Mouse (Mus musculus) right cerebral cortex, postnatal 25 days (tissue): ENCODE data around the gene Serpina3m.
"Not testable (repeated sequence)": the region's sequence is repeated elsewhere in the genome, so short reads cannot be mapped to it uniquely, and the experiment has no call there.

ENCODE experiments used
- DNase-seq: peaks from one replicate; pipeline ENCODE4 v3.0.0; 2022

Gene Serpina3m

DNA sequence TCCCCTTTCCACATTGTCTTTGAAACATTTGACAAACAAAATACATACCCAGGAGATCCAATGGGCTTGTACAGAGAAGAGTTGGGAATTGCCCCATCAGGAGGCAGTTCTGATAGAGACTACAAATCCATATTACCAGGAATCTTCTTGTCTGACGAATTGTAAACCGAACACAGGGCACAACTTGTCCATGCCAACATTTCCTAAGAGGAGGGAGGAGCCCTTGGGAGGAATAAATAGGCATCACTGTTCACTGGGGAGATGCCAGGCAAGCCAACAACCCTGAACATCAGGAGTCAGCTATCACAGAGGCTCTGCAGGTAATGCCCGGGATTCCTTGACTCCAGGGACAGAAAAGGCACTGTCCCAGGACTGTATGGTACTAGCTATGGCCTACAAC lies at the start of gene Serpina3m, which contains the start of gene Serpina3k:
Gene Serpina3m, plus strand, starts transcription at position 261 of the 400 bp plus-strand sequence.
Gene Serpina3k, plus strand, starts transcription at position 261 of the 400 bp plus-strand sequence.
- not testable (repeated sequence) for DNase-seq

DNA sequence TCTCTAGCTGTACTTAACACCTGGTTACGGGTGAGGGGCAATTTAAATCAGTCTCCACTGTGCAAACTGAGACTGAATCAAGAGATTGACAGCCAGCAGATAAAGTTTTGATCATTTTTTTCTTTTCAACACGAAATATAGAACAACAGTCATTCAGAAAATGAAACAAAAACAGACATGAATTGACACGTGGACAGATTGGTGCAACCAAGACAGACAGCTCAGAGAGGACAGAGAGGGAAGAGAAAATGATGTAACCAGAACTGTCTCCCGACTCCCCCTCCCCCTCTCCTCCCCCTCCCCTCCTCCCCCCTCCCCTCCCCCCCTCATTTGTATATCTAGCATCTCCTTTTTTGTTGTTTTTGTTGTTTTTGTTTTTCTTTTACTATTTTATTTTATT lies 48.4 kb upstream of the Serpina3m start:
- no peak for DNase-seq

DNA sequence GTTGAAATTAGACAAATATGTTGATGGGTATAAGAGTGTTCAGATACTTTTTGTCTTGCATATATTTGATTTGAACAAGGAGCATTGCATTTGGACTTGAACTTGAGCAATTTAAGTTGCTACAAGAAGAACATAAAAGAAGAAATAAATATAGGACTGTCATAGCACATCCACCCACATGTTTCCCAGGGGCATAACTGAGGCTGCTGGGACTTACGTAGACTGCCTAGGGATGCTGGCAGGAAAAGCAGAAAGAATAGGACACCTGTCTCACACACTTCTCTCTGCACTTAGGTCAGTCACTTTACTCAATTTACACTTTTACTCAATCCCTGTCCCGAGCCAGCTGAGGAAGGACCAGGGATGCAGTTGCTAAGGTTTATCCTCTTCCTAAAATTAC lies 44.3 kb upstream of the Serpina3m start:
- DNase-seq: no peak

DNA sequence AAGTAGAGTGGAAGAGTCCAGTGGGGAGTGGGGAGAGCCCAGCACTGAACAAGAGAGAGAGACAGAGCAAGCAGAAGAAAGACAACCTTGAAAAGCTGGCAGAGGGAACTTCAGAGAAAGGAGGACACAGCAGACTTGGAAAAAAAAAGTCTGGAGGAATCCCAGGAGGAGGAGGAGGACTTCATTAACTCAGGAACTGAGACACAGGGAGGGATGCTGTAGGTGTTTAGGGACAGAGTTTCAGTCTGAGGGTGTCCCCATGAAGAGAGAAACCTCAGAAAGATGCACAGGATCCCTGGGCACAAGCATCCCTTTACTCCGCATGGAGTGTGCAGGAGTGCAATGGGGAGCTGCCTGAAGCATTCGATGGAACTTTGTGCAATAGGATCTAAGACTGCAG lies 40.2 kb upstream of the Serpina3m start:
- no peak for DNase-seq

DNA sequence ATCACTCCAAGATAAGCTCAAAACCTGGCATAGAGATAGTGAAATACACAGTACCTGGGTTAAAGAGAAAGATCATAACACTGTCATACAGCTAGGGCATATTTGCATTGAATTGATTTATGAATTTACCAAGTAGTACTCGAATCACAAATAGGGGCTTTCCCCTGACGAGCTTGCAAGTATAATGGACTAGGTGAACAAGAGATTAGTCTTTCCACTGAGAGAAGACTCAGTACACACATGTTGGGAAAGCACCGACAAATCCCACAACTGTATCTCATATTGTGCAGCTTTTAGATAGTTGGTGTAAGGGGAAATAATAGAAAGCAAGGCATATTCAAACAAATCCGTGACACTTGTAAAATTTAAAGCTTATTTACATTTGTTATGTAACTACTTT lies 32.3 kb upstream of the Serpina3m start:
- DNase-seq: no peak

DNA sequence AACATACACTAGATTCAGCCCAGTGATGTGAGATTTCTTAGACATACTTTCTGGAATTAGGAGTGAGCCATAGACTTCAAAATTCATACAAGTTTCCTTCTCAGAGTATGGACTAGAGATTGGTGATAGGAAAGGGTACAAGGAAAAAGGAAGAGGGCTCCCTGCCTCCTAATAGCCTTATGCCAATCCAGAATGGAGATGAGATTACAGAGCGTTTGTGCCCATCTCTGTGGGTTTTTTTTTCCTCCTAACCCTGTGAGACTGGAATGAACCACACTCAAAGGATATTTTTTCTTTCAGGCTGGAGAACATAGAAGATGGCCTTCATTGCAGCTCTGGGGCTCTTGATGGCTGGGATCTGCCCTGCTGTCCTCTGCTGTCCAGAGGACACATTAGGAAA lies 24.0 kb upstream of the Serpina3m start, which contains the start of gene Serpina3j:
Gene Serpina3j, plus strand, starts transcription at position 301 of the 400 bp plus-strand sequence.
- no peak for DNase-seq

DNA sequence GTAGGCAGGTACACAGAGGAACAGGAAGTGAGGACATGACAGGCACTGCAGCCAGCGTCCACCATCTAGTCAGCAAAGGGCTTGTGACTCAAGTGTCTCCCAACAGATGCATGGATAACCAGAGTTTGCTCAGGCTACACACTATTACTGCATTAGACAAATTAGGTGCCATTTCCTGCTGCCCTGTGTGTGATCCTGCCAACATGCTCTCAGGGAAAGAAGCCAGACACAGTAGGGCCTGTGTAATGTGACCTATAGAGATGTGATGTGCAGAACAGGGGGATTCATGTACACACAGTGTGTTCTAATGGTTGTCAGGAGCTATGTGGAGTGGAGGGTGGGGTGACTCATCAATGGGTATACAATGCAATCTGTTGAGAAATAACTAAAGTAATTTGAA lies 15.8 kb upstream of the Serpina3m start:
- DNase-seq: no peak

DNA sequence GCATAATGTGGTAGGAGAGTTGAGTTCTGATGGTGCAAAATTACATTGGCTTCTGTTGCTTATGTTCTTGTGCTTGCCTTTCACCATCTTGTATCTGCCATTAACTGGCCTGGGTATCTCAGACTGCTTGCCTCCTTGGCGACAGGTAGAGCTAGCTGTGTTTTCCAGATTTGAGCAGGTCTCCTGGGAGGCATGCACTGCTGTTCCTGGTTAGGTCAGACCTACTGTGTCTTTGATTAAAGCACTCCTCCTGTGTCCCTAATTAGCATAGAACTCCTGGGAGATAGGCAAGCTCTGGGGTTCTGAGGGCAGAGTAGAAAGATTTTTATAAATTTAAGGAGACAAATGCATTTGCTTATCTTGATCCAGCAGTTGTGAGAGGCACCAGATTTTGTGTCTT lies 6.6 kb upstream of the Serpina3m start:
- no peak for DNase-seq

DNA sequence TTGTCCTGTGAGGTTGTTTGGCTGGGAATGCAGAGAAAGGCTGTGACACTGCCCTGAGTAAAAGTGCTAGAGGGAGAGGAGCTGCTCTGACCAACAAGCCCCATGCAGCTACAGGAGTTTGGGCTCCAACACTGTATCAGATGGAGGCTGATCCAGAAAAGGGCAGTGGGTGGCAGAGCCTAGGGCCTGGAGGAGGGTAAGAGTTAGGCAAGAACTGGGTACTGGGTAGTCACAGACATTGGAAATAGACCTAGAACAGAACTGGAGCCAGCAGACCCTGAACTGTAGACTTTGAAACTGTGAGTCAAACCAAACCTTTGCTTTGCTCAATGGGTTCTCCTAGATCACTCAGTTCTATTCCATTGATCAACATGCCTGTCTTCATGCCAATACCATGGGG lies 1.4 kb upstream of the Serpina3m start:
- not testable (repeated sequence) for DNase-seq

DNA sequence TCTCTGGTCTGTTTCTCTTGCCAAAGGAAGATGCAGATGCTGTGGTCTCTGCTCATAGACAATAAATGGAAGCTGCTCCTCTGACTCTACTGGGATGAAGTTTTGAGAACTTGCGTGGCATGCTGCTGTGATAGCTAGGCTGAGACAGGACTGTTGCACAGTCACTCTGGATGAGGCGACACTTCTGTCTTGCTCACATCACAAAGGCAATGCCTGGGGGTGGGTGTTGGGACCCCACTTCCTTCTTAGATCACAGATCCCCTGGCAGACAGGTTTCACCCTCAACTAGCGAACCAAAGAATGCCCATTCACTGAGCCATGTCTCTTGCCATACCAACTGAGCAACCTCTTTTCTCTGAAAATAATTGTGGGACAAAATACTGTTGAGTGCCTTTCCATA lies 419 bp downstream of the Serpina3m start:
- DNase-seq: no peak

DNA sequence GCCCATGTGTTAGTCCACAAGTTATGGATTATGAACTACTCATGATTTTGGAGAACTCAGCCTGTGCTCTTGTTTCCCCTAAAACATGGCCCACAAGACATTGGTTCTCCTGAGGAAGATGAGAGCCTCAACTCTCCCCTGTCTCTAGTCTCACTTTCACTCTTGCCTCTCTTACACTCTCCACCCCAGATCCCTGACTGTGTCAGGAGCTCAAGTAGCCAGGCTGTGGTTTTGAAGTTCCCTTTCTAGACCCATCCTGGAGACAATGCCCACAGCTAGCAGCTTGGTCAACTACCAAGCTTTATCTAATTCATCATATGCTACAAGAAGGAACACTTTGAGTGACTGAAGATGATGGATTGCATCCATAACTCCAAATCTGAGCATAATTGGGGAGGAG lies 4.2 kb downstream of the Serpina3m start:
- not testable (repeated sequence) for DNase-seq

DNA sequence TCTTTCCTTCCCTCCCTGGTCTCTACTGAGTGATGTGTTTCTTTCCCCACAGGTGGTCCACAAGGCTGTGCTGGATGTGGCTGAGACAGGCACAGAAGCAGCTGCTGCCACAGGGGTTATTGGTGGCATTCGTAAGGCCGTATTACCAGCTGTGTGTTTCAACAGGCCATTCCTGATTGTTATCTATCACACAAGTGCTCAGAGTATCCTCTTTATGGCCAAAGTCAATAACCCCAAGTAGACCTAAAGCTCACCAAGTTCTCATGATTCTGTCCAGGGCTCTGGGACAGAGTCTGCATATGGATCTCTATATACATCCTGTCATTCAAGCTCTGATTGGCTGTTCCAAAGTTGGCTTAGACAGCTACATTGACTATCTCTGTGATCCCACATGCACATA lies 6.9 kb downstream of the Serpina3m start:
- DNase-seq: no peak

DNA sequence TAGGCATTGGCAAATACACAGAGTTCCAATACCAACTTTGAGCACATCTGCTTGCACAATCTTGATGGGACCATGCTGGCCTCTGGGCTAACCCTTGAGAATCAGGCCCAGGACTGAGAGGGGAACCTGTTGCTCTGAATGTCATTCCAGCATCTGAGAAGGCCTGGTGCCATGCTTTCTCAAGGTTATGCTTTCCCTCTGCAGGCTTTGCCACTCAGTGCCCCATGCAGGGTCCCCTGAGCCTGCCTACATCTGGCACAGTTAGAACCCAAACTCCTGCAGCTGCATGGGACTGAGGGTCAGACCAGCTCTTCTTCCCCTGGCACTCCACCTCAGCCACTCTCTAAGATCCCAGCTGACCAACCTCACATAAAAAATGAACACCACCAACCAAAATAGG lies 7.4 kb downstream of the Serpina3m start:
- no peak for DNase-seq

DNA sequence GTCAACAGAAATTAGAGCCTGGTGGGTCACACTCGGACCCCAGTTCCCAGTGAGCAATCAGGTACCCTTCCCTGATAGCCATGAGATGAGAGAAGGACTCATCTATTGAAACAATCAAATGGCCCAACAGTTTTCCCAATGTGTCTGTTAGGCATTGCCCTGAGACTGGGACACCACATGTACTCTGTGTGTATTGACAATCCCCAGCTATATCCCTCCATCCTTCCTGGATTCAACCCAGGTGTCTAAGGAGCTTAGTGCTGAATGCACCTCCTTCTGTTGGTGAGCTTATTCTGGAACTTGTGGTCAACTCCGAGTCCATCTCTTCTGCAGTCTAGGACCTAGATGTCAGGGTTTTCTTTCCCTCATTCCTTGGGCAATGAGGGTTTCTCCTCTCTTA lies 8.8 kb downstream of the Serpina3m start:
- no peak for DNase-seq

DNA sequence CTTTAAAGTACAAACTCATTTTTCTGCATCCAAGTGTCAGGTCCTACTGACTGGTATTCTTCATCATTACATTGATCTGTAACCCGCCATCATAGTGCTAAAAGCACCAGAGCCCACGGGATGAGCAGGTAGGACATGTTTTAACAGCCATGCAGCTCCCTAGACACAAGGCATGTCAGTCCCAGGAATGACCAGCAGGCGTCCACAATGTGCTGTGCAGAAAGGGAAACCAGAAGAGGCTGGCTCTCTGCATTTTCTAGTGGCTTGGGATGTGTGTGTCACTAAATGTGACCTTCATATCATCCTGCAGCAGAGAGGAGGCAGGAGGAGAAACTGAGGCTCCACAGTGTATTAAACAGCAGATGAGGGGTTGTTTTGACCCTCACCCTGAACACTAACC lies 13.5 kb downstream of the Serpina3m start:
- peak; percentile 38 for DNase-seq

DNA sequence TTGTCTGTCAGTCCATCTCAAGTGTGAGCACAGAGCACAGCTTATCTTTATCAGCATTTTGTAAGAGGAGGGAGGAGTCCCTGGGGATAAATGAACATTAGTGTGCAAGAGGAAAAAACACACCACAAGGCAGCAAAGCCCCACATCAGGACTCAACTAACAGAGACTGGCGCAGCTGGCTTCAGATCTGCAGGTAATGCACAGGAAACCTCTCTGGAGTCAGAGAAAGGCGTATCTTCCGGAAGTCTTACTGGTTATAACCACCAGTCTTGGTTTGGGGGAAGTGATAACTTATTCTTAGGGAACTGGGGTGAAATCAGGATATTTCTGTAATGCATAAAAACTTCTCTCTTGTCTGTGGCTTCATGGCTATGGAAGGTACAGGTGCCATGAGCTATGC lies 17.7 kb downstream of the Serpina3m start:
- DNase-seq: no peak

DNA sequence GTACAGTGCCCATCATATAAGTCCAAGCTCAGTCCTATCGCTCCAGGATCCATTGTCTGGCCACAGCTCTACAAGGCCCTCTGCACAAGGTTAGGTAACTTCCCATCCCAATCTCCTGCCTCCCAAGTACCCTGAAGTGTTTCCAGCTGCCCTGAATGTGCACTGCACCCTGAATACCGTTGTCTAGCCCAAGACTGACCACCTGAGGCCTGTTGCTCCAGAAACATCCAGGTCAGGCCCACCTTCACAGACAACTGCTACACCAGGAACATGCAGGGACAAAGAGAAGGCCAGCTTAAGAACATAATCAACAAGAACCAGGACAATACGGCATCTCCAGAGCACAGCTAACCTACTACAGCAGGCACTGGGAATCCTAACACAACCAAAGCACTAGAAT lies 31.7 kb downstream of the Serpina3m start:
- DNase-seq: no peak

DNA sequence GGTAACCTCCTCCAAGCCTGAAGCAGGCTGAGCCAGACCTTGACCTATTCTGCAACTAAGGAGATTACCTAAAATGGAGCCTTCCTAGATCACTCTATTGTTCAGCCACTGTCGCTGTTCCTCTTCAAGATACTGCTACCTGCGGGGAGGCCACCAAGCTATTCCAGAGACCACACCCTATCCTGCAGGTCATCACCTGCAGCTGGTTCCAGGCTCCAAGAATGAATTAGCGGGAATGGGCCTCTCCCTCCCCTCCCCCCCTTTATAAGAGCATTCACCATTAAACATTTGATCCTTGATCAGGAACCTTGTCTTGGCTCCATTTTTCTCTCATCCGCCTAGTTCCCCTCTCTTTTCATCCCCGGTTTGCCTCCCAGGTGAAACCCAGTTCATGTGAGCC lies 38.9 kb downstream of the Serpina3m start:
- DNase-seq: not testable (repeated sequence)

DNA sequence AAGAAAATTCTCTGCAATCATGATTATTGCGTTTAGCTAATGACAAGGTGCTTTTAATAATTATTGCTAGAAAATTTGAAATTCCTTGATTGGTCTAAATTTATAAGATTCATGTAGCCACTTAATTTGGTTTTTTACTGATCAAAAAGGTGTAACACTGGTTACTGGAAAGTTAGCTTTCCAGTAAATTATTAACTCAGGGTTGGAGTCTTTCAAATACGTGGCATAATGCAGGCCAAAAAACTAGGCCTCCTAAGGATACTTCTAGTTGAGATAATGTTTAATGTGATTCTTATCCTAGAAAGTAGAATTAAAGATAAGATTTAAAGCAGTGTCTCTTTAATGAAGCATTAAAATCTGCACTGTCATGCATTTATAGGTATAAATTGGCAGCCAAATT lies 40.1 kb downstream of the Serpina3m start:
- DNase-seq: not testable (repeated sequence)

DNA sequence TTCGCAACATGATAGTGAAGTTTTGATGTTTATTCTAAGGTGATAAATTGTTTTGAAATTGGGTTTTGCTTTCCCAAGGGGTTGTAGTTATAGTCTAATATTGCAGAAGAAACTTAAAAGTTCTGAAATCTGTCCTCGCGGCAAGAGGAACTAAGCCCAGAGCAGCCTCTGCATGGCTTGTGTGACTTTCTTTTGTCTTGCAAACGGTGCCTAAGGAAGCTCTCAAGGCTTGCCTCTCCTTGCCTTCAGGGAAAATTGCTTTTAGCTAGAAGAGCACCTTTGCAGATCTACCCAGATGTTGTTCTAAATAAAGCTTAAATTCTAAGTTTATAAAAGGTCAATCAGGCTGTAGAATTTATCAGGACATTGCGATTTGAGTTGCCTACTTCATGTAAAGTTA lies 40.5 kb downstream of the Serpina3m start:
- DNase-seq: not testable (repeated sequence)

DNA sequence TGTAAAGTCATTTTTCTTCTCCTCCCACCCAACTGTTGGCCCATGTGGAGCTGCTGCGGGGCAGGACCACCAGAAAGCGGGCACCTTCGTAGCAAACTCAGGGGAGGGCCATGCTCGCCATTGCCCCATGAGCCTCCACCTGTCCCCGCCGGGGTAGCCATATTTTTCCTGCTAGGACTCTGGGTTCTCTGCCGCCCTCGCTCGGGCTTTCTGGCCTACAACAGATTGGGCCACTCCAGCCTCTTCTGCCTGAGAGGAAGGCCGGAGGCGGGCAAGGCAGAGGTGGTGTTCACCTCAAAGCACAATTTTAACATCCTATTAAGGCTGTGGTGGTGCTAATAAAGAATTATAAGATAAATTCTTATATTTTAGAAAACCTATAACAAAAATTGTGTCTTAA lies 41.6 kb downstream of the Serpina3m start:
- DNase-seq: no peak

DNA sequence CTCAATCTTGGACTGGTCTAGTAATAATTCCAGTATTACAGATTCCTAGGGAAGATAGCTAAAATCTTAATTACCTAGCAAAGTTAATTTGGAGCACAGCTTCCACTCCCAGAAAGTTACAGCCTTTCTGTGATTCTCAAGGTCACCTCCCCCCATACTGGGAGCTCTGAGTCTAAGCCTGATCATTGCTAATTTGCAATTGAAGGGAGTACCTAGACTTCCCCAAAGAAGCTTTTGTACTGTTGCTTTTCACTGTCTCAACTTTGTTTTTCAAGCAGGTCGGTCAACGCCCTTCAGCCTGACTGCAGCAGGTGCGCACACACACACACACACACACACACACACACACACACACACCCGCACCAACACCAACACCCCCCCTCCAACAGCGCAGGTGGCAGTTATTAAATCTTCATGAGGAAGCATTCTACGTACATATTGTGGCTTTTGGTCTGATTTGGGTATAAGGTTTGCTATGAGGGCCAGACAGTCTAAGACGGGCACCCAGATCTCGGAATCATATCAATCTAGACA lies 42.9 kb downstream of the Serpina3m start:
- not testable (repeated sequence) for DNase-seq

DNA sequence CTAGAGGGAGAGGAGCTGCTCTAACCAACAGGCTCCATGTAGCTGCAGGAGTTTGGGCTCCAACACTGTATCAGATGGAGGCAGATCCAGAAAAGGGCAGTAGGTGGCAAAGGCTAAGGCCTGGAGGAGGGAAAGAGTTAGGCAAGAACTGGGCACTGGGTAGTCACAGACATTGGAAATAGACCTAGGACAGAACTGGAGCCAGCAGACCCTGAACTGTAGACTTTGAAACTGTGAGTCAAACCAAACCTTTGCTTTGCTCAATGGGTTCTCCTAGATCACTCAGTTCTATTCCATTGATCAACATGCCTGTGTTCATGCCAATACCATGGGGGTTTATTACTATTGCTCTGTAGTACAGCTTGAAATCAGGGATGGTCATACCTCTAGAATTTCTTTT lies 47.7 kb downstream of the Serpina3m start:
- DNase-seq: not testable (repeated sequence)

DNA sequence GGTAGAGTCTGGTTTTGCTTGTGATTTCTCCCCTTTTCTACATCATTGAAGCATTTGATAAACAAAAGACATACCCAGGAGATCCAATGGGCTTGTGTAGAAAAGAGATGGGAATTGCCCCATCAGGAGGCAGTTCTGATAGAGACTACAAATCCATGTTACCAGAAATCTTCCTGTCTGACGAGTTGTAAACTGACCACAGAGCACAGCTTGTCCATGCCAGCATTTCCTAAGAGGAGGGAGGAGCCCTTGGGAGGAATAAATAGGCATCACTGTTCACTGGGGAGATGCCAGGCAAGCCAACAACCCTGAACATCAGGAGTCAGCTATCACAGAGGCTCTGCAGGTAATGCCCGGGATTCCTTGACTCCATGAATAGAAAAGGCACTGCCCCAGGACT lies 48.6 kb downstream of the Serpina3m start:
- not testable (repeated sequence) for DNase-seq

DNA sequence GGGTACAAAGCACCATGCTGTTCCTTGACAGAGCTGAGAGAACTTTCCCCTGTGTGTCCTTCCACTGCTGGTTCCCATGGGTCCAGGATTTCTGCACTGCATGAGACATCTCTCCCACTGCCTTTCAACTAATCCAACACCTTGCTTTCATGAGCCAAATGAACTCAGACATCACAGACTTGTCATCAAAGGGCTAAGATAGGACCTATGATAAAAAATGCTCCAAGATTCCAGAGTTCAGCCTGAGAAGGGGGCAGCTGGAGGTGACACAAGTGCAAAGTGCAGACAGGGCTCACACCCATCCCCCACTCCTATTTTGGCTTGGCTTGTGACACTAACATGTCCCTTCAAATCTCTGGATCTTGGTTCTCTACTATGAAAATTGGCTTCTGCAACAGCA lies 50.2 kb downstream of the Serpina3m start:
- DNase-seq: no peak

DNA sequence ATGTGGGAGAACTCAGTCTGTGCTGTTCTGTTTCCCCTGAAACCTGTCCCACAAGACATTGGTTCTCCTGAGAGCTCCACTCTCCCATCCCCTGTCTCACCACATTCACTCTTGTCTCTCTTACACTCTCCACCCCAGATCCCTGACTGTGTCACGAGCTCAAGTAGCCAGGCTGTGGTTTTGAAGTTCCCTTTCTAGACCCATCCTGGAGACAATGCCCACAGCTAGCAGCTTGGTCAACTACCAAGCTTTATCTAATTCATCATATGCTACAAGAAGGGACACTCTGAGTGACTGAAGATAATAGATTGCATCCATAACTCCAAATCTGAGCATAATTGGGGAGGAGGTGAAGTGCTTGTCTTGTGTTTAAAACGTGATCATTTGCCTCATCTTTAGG lies 52.8 kb downstream of the Serpina3m start:
- DNase-seq: not testable (repeated sequence)
